Mouse (Mus musculus) ZHBTc4 (cell line): Measurements from ENCODE around the gene Acsm5.

Source experiments
- DNase-seq: peaks from one replicate; pipeline ENCODE4 v3.0.0-alpha.2; 2011; ENCODE audit warnings: low read depth, low spot score

Gene Acsm5

GRCm38 (mm10) chr7:119519163-119519562 lies at the start of gene Acsm5:
Gene Acsm5, plus strand, starts transcription at chr7:119519463.
- no peak for DNase-seq

- DNase-seq = peak; percentile 12
These were observed 42.5 kb upstream of the Acsm5 start for GRCm38 (mm10) chr7:119476500-119477389.

GRCm38 (mm10) chr7:119479256-119479655 lies 40.0 kb upstream of the Acsm5 start, which contains the start of gene Umod:
Gene Umod, minus strand, starts transcription at chr7:119479282.
- no peak for DNase-seq

GRCm38 (mm10) chr7:119484154-119484553 lies 35.1 kb upstream of the Acsm5 start:
- no peak for DNase-seq

- DNase-seq = no peak
These were observed 32.6 kb upstream of the Acsm5 start for GRCm38 (mm10) chr7:119486683-119487082.

GRCm38 (mm10) chr7:119490041-119490780 lies 29.1 kb upstream of the Acsm5 start:
- no peak for DNase-seq

- DNase-seq = no peak
These were observed 8.1 kb upstream of the Acsm5 start for GRCm38 (mm10) chr7:119511143-119511542.

- DNase-seq = peak; percentile 74
These were observed 6.2 kb upstream of the Acsm5 start for GRCm38 (mm10) chr7:119513056-119513455.

GRCm38 (mm10) chr7:119515492-119516271 lies 3.6 kb upstream of the Acsm5 start:
- peak; percentile 35 for DNase-seq

GRCm38 (mm10) chr7:119516272-119516558 lies 3.0 kb upstream of the Acsm5 start:
- DNase-seq = no peak

GRCm38 (mm10) chr7:119519654-119520053 lies 391 bp downstream of the Acsm5 start:
- DNase-seq = peak; percentile 77

GRCm38 (mm10) chr7:119521816-119522215 lies 2.6 kb downstream of the Acsm5 start:
- DNase-seq = no peak

GRCm38 (mm10) chr7:119522385-119522784 lies 3.1 kb downstream of the Acsm5 start:
- no peak for DNase-seq

- DNase-seq = no peak
These were observed 4.1 kb downstream of the Acsm5 start, which contains the start of gene Pdilt for GRCm38 (mm10) chr7:119523389-119523788. Gene Pdilt, minus strand, starts transcription at chr7:119523489.

GRCm38 (mm10) chr7:119525881-119526281 lies 6.6 kb downstream of the Acsm5 start:
- no peak for DNase-seq

- DNase-seq = no peak
These were observed 7.2 kb downstream of the Acsm5 start for GRCm38 (mm10) chr7:119526486-119526885.

- no peak for DNase-seq
These were observed 7.9 kb downstream of the Acsm5 start for GRCm38 (mm10) chr7:119527135-119527534.

GRCm38 (mm10) chr7:119527548-119527947 lies 8.3 kb downstream of the Acsm5 start:
- no peak for DNase-seq

- DNase-seq = no peak
These were observed 9.4 kb downstream of the Acsm5 start for GRCm38 (mm10) chr7:119528617-119529016.

- DNase-seq = no peak
These were observed 13.7 kb downstream of the Acsm5 start for GRCm38 (mm10) chr7:119532924-119533323.

- DNase-seq = no peak
These were observed 15.1 kb downstream of the Acsm5 start for GRCm38 (mm10) chr7:119534389-119534788.

- DNase-seq = no peak
These were observed 23.2 kb downstream of the Acsm5 start for GRCm38 (mm10) chr7:119542445-119542844.
